Mouse (Mus musculus) brain, embryonic 14.5 days (tissue): ENCODE data around the gene Uqcr10.

Source experiments
- CTCF ChIP-seq: fragments of 200-500 bp; IDR thresholded peaks from 2 replicates; pipeline ENCODE4 v1.5.1; 2012; ENCODE audit warnings: inconsistent platforms, mild to moderate bottlenecking, moderate library complexity, borderline replicate concordance; ENCODE audit not compliant: insufficient read depth, insufficient read length; ENCODE audit errors: extremely low read depth
- POLR2A ChIP-seq: fragments of 200-500 bp; IDR thresholded peaks from 2 replicates; pipeline ENCODE4 v1.6.1; 2012; ENCODE audit warnings: mild to moderate bottlenecking, inconsistent platforms, borderline replicate concordance; ENCODE audit not compliant: poor library complexity, insufficient read depth, insufficient read length, severe bottlenecking; ENCODE audit errors: extremely low read depth

- TF ChIP-seq CTCF (no peak), POLR2A (no peak)
Measured at GRCm38 (mm10) chr11:4721728-4722127, 17.6 kb upstream of the Uqcr10 start.
